Mouse (Mus musculus) cerebellum, adult 9-10 months (tissue): ENCODE data around the gene Gnai3.

Experiments
- DNase-seq: peaks from one replicate; pipeline ENCODE4 v3.0.0; 2022

Gnai3 gene

GRCm38 (mm10) chr3:108145534-108146445, at the start of gene Gnai3:
Gene Gnai3 (minus strand): TSS chr3:108146146.
- peak; percentile 87 for DNase-seq

GRCm38 (mm10) chr3:108195287-108195686, 49.3 kb upstream of the Gnai3 start:
- no peak for DNase-seq

- no peak for DNase-seq
These were observed 47.7 kb upstream of the Gnai3 start for GRCm38 (mm10) chr3:108193686-108194085.

- peak; percentile 10 for DNase-seq
These were observed 44.0 kb upstream of the Gnai3 start for GRCm38 (mm10) chr3:108189897-108190296.

- DNase-seq: peak; percentile 56
These were observed 43.0 kb upstream of the Gnai3 start for GRCm38 (mm10) chr3:108188716-108189490.

GRCm38 (mm10) chr3:108187111-108187795, 41.3 kb upstream of the Gnai3 start:
- no peak for DNase-seq

GRCm38 (mm10) chr3:108186098-108187047, 40.4 kb upstream of the Gnai3 start, which contains the start of gene Amigo1:
Gene Amigo1 (plus strand): TSS chr3:108186335.
- peak; percentile 63 for DNase-seq

- DNase-seq: no peak
These were observed 39.6 kb upstream of the Gnai3 start for GRCm38 (mm10) chr3:108185460-108186097.

GRCm38 (mm10) chr3:108184742-108185141, 38.8 kb upstream of the Gnai3 start:
- DNase-seq: no peak

GRCm38 (mm10) chr3:108180514-108180913, 34.6 kb upstream of the Gnai3 start:
- DNase-seq: no peak

- no peak for DNase-seq
These were observed 33.1 kb upstream of the Gnai3 start for GRCm38 (mm10) chr3:108178756-108179715.

- peak; percentile 62 for DNase-seq
These were observed 29.0 kb upstream of the Gnai3 start for GRCm38 (mm10) chr3:108174672-108175531.

- DNase-seq: no peak
These were observed 23.3 kb upstream of the Gnai3 start for GRCm38 (mm10) chr3:108169199-108169598.

- no peak for DNase-seq
These were observed 21.6 kb upstream of the Gnai3 start for GRCm38 (mm10) chr3:108167499-108167898.

GRCm38 (mm10) chr3:108166486-108167211, 20.7 kb upstream of the Gnai3 start:
- DNase-seq: no peak

- no peak for DNase-seq
These were observed 19.8 kb upstream of the Gnai3 start for GRCm38 (mm10) chr3:108165532-108166315.

GRCm38 (mm10) chr3:108164807-108165206, 18.9 kb upstream of the Gnai3 start:
- peak; percentile 91 for DNase-seq

GRCm38 (mm10) chr3:108164091-108164490, 18.1 kb upstream of the Gnai3 start:
- DNase-seq: no peak
